Mouse (Mus musculus): ENCODE measurements around the gene Unc5a. TPM values are rescaled to one million over a fixed set of nuclear protein-coding genes. Genes with fewer than 3 reads are reported as not detected.

The Unc5a gene
- polyA plus RNA-seq, 1 experiment from 2014 or later, result 7.5 TPM

DNA sequence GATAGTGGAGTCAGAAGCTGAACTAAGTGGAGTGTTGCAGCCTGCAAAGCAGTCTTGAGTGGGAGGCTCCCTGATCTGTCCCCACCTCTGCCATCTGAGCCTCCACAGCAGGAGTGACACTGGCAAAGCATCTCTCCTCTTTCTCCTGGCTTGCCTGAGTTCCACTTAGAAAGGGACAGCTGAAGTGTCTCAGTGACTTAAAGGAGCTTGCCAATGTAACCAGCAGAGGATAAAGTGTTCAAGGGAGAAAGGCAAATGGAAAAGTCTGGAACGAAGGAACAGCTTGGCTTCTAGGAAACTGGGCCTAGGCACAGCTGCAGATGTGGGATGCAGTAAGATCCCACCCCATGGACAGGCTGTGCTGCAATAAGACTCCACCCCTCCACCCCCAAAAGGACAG is 2.8 kb upstream of the Unc5a start:
- H3K9ac ChIP-seq (ENCODE audit: low read length), result no peak overlapping the region
- H3K4me1 ChIP-seq (ENCODE audit: control insufficient read depth, insufficient read depth, low read length), result peaks cover 16% of the 10 kb centered on the region
- H3K36me3 ChIP-seq (ENCODE audit: control insufficient read depth, insufficient read depth, low read length), result no peaks in the 10 kb centered on the region
- DNase-seq (ENCODE audit: low spot score) (no peak), ATAC-seq (ENCODE audit: insufficient read depth, low FRiP score, low TSS enrichment) (no peak)
- 74% methylated on average over 1 of the region's 1 CpGs for WGBS
- no peak overlapping the region for H3K4me2 ChIP-seq (ENCODE audit: low read depth)
- peaks cover 43% of the 10 kb centered on the region for H3K27me3 ChIP-seq (ENCODE audit: control insufficient read depth, insufficient read depth, low read length)
- H3K4me3 ChIP-seq (ENCODE audit: low read depth, low read length), result no peak overlapping the region
- no peak overlapping the region for H3K27ac ChIP-seq (ENCODE audit: low read depth, low read length)
- no peaks in the 10 kb centered on the region for H3K9me3 ChIP-seq (ENCODE audit: control insufficient read depth, low read length)

GRCm38 (mm10) chr13:54949592-54949991 is 381 bp downstream of the Unc5a start:
- no peaks in the 10 kb centered on the region for H3K9me3 ChIP-seq (ENCODE audit: control insufficient read depth, low read length)
- H3K27me3 ChIP-seq (ENCODE audit: control insufficient read depth, insufficient read depth, low read length), result peaks cover 68% of the 10 kb centered on the region
- WGBS, result 0% methylated on average over 41 of the region's 44 CpGs
- H3K4me3 ChIP-seq (ENCODE audit: low read depth, low read length), result peak overlapping the region; percentile 67
- DNase-seq (ENCODE audit: low spot score) (peak; percentile 64), ATAC-seq (ENCODE audit: insufficient read depth, low FRiP score, low TSS enrichment) (peak; percentile 53; the same call in 1 of the 2 replicates)
- H3K4me1 ChIP-seq (ENCODE audit: control insufficient read depth, insufficient read depth, low read length), result peaks cover 16% of the 10 kb centered on the region
- no peaks in the 10 kb centered on the region for H3K36me3 ChIP-seq (ENCODE audit: control insufficient read depth, insufficient read depth, low read length)
- H3K27ac ChIP-seq (ENCODE audit: low read depth, low read length), result peak overlapping the region; percentile 60; the same call in 1 of the 2 replicates
- peak overlapping the region; percentile 97 for H3K4me2 ChIP-seq (ENCODE audit: low read depth)
- peak overlapping the region; percentile 65 for H3K9ac ChIP-seq (ENCODE audit: low read length)

DNA sequence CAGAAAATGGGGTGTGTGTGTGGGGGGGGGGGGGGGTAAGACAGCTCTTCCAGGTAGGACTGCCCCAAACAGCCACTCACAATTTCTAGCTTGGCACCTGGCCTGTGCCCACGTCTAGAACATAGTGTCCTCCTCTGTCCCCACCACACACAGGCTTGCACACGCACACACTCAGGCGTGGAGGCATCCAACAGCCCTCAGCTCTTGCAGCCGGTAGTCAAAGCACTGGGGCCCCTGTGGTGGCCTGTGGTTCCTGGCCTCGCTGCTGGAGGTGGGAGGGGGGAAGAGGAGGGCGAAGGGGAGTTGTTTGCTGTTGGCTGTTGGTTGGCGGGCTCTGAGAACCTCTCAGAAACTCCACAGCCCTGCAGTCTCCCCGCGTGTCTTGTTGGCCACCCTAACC is 920 bp downstream of the Unc5a start:
- Histone ChIP-seq H3K4me2 (ENCODE audit: low read depth) (peak overlapping the region; percentile 97), H3K36me3 (ENCODE audit: control insufficient read depth, insufficient read depth, low read length) (no peaks in the 10 kb centered on the region), H3K9me3 (ENCODE audit: control insufficient read depth, low read length) (no peaks in the 10 kb centered on the region), H3K4me1 (ENCODE audit: control insufficient read depth, insufficient read depth, low read length) (peaks cover 16% of the 10 kb centered on the region), H3K9ac (ENCODE audit: low read length) (peak overlapping the region; percentile 65), H3K27me3 (ENCODE audit: control insufficient read depth, insufficient read depth, low read length) (peaks cover 69% of the 10 kb centered on the region), H3K4me3 (ENCODE audit: low read depth, low read length) (peak overlapping the region; percentile 67), H3K27ac (ENCODE audit: low read depth, low read length) (no peak overlapping the region)
- WGBS, result 1% methylated on average over 8 of the region's 9 CpGs
- DNase-seq (ENCODE audit: low spot score), result peak; percentile 40
- no peak for ATAC-seq (ENCODE audit: insufficient read depth, low FRiP score, low TSS enrichment)

DNA sequence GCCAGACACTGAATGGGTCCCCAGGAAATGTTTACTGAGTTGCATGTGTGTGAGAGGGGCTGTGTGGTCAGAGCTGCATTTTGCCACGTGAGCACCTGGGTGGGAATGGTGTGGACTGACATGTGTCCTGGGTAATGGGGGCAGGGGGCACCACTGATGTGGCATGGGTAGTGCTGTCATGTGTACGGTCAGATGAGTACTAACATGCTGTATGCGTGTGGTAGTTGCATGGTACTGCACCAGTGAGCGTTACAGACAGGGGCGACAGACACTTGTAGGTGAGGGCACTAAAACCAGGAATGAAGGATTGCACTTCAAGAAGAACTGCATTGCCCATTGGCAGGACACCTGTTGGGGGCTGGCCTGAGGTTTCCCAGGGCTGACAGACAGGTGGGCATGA is 2.0 kb downstream of the Unc5a start:
- no peak overlapping the region for H3K27ac ChIP-seq (ENCODE audit: low read depth, low read length)
- peaks cover 67% of the 10 kb centered on the region for H3K27me3 ChIP-seq (ENCODE audit: control insufficient read depth, insufficient read depth, low read length)
- peaks cover 16% of the 10 kb centered on the region for H3K4me1 ChIP-seq (ENCODE audit: control insufficient read depth, insufficient read depth, low read length)
- ATAC-seq (ENCODE audit: insufficient read depth, low FRiP score, low TSS enrichment), result no peak
- no peaks in the 10 kb centered on the region for H3K9me3 ChIP-seq (ENCODE audit: control insufficient read depth, low read length)
- WGBS, result 56% methylated on average over 5 of the region's 5 CpGs
- H3K36me3 ChIP-seq (ENCODE audit: control insufficient read depth, insufficient read depth, low read length), result no peaks in the 10 kb centered on the region
- DNase-seq (ENCODE audit: low spot score), result no peak
- H3K4me3 ChIP-seq (ENCODE audit: low read depth, low read length), result peak overlapping the region; percentile 67; the same call in 1 of the 2 replicates
- H3K9ac ChIP-seq (ENCODE audit: low read length), result no peak overlapping the region
- H3K4me2 ChIP-seq (ENCODE audit: low read depth), result peak overlapping the region; percentile 97; the same call in 1 of the 2 replicates

DNA sequence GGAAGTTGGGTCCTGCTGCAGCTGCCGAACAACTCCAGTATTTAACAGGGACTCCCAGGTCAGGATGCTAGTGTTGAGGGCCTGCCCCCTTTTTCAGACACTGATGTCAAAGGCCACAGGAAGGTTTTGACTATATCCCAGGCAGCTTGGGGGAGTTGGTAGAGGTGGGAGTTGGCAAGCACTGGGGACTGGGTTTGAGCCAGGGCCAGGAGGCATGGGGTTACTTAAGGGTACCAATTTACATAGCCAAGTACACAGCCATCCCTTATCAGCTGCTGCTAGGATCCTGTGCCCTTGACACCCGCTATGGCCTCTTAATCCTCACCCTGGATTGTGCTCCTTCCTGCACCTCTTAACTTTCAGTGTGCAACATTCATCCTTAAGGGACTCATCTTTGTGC is 5.5 kb downstream of the Unc5a start:
- peaks cover 15% of the 10 kb centered on the region for H3K4me1 ChIP-seq (ENCODE audit: control insufficient read depth, insufficient read depth, low read length)
- no peaks in the 10 kb centered on the region for H3K36me3 ChIP-seq (ENCODE audit: control insufficient read depth, insufficient read depth, low read length)
- no peak overlapping the region for H3K4me2 ChIP-seq (ENCODE audit: low read depth)
- H3K4me3 ChIP-seq (ENCODE audit: low read depth, low read length), result no peak overlapping the region
- DNase-seq (ENCODE audit: low spot score) (no peak), ATAC-seq (ENCODE audit: insufficient read depth, low FRiP score, low TSS enrichment) (no peak)
- 66% methylated on average over 2 of the region's 2 CpGs for WGBS
- no peak overlapping the region for H3K27ac ChIP-seq (ENCODE audit: low read depth, low read length)
- peaks cover 48% of the 10 kb centered on the region for H3K27me3 ChIP-seq (ENCODE audit: control insufficient read depth, insufficient read depth, low read length)
- no peak overlapping the region for H3K9ac ChIP-seq (ENCODE audit: low read length)
- no peaks in the 10 kb centered on the region for H3K9me3 ChIP-seq (ENCODE audit: control insufficient read depth, low read length)

- H3K27me3 ChIP-seq (ENCODE audit: control insufficient read depth, insufficient read depth, low read length), result peaks cover 44% of the 10 kb centered on the region
- H3K4me1 ChIP-seq (ENCODE audit: control insufficient read depth, insufficient read depth, low read length), result peaks cover 13% of the 10 kb centered on the region; the same call in 1 of the 2 replicates
- ATAC-seq (ENCODE audit: insufficient read depth, low FRiP score, low TSS enrichment), result peak; percentile 76
- no peaks in the 10 kb centered on the region for H3K36me3 ChIP-seq (ENCODE audit: control insufficient read depth, insufficient read depth, low read length)
- peak; percentile 90 for DNase-seq (ENCODE audit: low spot score)
- peak overlapping the region; percentile 78 for H3K4me2 ChIP-seq (ENCODE audit: low read depth)
- peak overlapping the region; percentile 43 for H3K4me3 ChIP-seq (ENCODE audit: low read depth, low read length)
- H3K9me3 ChIP-seq (ENCODE audit: control insufficient read depth, low read length), result no peaks in the 10 kb centered on the region
- H3K27ac ChIP-seq (ENCODE audit: low read depth, low read length), result peak overlapping the region; percentile 29; the same call in 1 of the 2 replicates
- peak overlapping the region; percentile 66 for H3K9ac ChIP-seq (ENCODE audit: low read length)
- under 1% methylated on average over 52 of the region's 61 CpGs for WGBS
Measured at GRCm38 (mm10) chr13:54955695-54956471, 6.7 kb downstream of the Unc5a start.

- DNase-seq (ENCODE audit: low spot score) (no peak), ATAC-seq (ENCODE audit: insufficient read depth, low FRiP score, low TSS enrichment) (no peak)
- no peak overlapping the region for H3K27ac ChIP-seq (ENCODE audit: low read depth, low read length)
- no peak overlapping the region for H3K4me3 ChIP-seq (ENCODE audit: low read depth, low read length)
- no peak overlapping the region for H3K4me2 ChIP-seq (ENCODE audit: low read depth)
- 71% methylated on average over 7 of the region's 7 CpGs for WGBS
- H3K27me3 ChIP-seq (ENCODE audit: control insufficient read depth, insufficient read depth, low read length), result peaks cover 32% of the 10 kb centered on the region
- peaks cover 10% of the 10 kb centered on the region; the same call in 1 of the 2 replicates for H3K4me1 ChIP-seq (ENCODE audit: control insufficient read depth, insufficient read depth, low read length)
- H3K9me3 ChIP-seq (ENCODE audit: control insufficient read depth, low read length), result no peaks in the 10 kb centered on the region
- H3K9ac ChIP-seq (ENCODE audit: low read length), result no peak overlapping the region
- no peaks in the 10 kb centered on the region for H3K36me3 ChIP-seq (ENCODE audit: control insufficient read depth, insufficient read depth, low read length)
Measured at GRCm38 (mm10) chr13:54957281-54957680, 8.1 kb downstream of the Unc5a start.

DNA sequence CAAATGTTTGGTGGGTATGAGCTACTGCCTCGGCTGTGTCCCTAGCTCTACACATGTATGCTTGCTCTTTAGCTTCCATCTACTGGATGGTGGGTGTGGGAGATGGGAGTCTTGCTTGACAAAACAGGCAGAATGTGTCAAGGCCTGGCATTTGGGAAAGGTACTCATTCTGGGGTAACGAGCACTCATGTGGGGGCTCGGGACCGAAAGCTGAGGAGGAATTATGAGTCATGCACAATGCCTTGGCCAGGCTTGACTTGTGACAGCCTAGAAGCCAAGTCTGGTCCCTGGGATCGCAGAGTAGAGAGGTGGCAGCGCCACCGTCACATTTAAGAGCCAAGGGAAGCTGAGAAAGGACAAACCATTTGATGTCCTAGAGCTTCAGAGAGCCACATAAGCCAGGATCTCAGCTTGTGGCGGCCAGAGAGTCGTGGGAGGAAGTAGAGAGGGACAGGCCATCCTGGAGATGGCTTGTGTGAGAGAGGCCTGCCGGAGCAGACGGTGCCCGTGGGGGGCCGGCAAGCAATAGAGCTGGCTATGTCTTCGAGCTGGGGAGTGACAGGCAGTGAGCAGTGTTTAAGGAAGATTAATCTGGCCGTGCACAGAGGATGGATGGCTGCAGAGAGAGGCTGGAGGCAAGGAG is 10.0 kb downstream of the Unc5a start:
- Histone ChIP-seq H3K36me3 (ENCODE audit: control insufficient read depth, insufficient read depth, low read length) (no peaks in the 10 kb centered on the region), H3K4me1 (ENCODE audit: control insufficient read depth, insufficient read depth, low read length) (peaks cover 17% of the 10 kb centered on the region), H3K4me2 (ENCODE audit: low read depth) (no peak overlapping the region), H3K27ac (ENCODE audit: low read depth, low read length) (no peak overlapping the region), H3K27me3 (ENCODE audit: control insufficient read depth, insufficient read depth, low read length) (peaks cover 15% of the 10 kb centered on the region), H3K9me3 (ENCODE audit: control insufficient read depth, low read length) (no peaks in the 10 kb centered on the region), H3K9ac (ENCODE audit: low read length) (no peak overlapping the region), H3K4me3 (ENCODE audit: low read depth, low read length) (no peak overlapping the region)
- WGBS, result 50% methylated on average over 15 of the region's 15 CpGs
- ATAC-seq (ENCODE audit: insufficient read depth, low FRiP score, low TSS enrichment) (no peak), DNase-seq (ENCODE audit: low spot score) (no peak)

All from neural tube, embryonic 11.5 days (tissue).